Mouse (Mus musculus): ENCODE data around the gene Sertad2. TPM values are rescaled to one million over a fixed set of nuclear protein-coding genes. Genes with fewer than 3 reads are reported as not detected.

Gene Sertad2
- polyA plus RNA-seq, 1 experiment from 2014 or later = 28.0 TPM

DNA sequence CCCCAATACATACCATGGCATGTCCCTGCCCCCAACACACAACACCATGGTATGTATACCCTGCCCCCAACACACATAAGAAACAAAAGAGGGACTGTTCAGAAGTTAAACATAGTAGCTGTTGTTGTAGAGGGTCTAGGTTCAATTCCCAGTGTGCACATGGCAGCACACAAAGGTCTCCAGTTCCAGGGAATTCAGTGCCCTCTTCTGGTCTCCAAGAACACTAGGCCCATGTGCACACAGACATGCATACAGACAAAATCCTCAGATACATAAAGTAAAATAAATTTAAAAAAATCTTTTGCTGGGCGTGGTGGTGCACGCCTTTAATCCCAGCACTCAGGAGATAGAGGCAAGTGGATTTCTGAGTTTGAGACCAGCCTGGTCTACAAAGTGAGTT lies 39.7 kb downstream of the Sertad2 start:
- no peaks in the 10 kb centered on the region for H3K27me3 ChIP-seq (replicated peaks)
- ATAC-seq (ENCODE audit: low FRiP score) = no peak
- H3K27ac ChIP-seq (replicated peaks) = no peak overlapping the region
- H3K9ac ChIP-seq (replicated peaks) = no peak overlapping the region
- H3K9me3 ChIP-seq (replicated peaks) = no peaks in the 10 kb centered on the region
- no peaks in the 10 kb centered on the region for H3K4me1 ChIP-seq
- H3K4me3 ChIP-seq (replicated peaks) = no peak overlapping the region
- no peak overlapping the region for H3K4me2 ChIP-seq
- 97% methylated on average over 2 of the region's 2 CpGs for WGBS
- H3K36me3 ChIP-seq = no peaks in the 10 kb centered on the region

DNA sequence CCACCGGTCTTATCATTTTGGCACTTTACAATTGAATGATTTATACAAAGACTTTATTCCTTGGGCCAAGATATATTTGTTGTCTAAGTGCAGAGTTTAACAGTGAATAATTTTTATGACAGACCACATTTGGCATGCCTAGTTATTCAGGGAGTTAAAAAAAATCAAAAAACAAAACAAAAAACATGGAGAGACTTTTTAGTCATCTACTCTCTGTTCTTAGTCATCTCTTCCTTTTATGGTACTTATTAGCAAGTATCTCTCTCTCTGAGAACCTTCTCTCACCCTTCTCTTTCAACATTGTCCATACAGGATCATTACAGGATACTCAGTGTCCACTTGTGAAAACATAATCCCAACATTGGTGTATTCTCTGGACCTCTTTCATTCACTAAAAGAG lies 42.2 kb downstream of the Sertad2 start:
- WGBS = 94% methylated on average over 1 of the region's 1 CpGs
- H3K27me3 ChIP-seq (replicated peaks) = no peaks in the 10 kb centered on the region
- no peak for ATAC-seq (ENCODE audit: low FRiP score)
- no peak overlapping the region for H3K9ac ChIP-seq (replicated peaks)
- no peak overlapping the region for H3K27ac ChIP-seq (replicated peaks)
- H3K4me2 ChIP-seq = no peak overlapping the region
- no peaks in the 10 kb centered on the region for H3K36me3 ChIP-seq
- no peaks in the 10 kb centered on the region for H3K4me1 ChIP-seq
- no peak overlapping the region for H3K4me3 ChIP-seq (replicated peaks)
- H3K9me3 ChIP-seq (replicated peaks) = no peaks in the 10 kb centered on the region

DNA sequence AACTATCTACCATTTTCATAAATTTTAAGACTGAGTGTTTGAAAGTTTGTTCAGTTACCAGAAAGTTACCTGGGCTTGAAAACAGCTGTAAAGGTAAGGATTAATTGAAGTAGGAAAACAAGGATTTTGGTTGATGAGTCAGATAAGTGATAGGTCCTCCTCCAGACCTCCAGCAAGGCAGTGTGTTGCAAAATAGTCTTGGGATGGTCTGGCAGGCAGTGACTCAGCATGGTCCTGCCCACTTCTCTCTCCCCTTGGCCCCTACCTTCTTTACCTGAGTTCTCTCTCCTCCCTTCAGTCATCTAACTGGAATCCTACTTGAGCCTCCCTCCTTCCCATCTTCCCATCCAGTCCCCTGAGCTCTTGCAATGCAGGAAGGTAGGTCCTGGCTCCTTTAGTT lies 43.1 kb downstream of the Sertad2 start:
- Histone ChIP-seq H3K9ac (replicated peaks) (no peak overlapping the region), H3K4me2 (no peak overlapping the region), H3K27me3 (replicated peaks) (no peaks in the 10 kb centered on the region), H3K27ac (replicated peaks) (no peak overlapping the region), H3K36me3 (no peaks in the 10 kb centered on the region), H3K4me3 (replicated peaks) (no peak overlapping the region), H3K4me1 (no peaks in the 10 kb centered on the region), H3K9me3 (replicated peaks) (no peaks in the 10 kb centered on the region)
- no peak for ATAC-seq (ENCODE audit: low FRiP score)

DNA sequence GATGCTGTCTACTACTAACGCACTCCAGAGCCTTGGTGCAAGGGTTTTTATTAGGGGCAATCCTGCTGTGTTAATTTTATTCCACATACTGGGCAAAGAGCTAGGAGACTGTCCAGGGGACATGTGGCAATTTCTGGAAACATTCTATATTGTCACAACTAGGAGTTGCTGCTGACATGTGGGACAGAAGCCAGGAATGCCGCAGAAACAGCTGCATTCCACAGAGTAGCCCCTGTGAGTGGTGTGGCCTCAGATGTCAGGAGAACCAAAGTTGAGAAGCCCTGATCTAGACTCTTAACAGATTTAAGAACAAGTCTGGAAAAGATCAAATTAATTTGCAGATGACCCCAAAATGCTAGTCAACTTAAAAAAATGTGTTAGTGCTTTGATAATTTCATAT lies 46.3 kb downstream of the Sertad2 start:
- H3K36me3 ChIP-seq = no peaks in the 10 kb centered on the region
- no peak overlapping the region for H3K27ac ChIP-seq (replicated peaks)
- H3K4me3 ChIP-seq (replicated peaks) = no peak overlapping the region
- no peaks in the 10 kb centered on the region for H3K27me3 ChIP-seq (replicated peaks)
- 57% methylated on average over 2 of the region's 2 CpGs for WGBS
- H3K9me3 ChIP-seq (replicated peaks) = no peaks in the 10 kb centered on the region
- no peak overlapping the region for H3K4me2 ChIP-seq
- no peak for ATAC-seq (ENCODE audit: low FRiP score)
- H3K4me1 ChIP-seq = no peaks in the 10 kb centered on the region
- H3K9ac ChIP-seq (replicated peaks) = no peak overlapping the region

DNA sequence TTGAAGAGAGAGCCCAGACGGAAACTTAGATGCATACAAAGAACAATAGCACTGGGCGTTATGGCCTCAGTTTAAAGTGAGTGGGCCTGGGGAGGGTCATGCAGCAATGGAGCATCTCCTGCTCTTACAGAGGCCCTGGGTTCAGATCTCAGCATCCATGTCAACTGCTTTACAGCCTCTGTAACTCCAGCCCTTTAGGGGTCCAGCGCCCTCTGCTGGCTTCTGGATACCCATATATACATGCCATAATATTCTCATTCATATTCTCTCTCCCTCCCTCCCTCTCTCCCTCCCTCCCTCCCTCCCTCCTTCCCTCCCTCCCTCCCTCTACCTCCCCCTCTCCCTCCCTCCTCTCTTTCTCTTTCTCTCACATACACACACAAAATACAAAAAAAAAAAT lies 49.0 kb downstream of the Sertad2 start:
- H3K36me3 ChIP-seq = no peaks in the 10 kb centered on the region
- H3K9ac ChIP-seq (replicated peaks) = no peak overlapping the region
- no peaks in the 10 kb centered on the region for H3K4me1 ChIP-seq
- H3K4me3 ChIP-seq (replicated peaks) = no peak overlapping the region
- no peak overlapping the region for H3K27ac ChIP-seq (replicated peaks)
- ATAC-seq (ENCODE audit: low FRiP score) = no peak
- H3K4me2 ChIP-seq = no peak overlapping the region
- H3K27me3 ChIP-seq (replicated peaks) = no peaks in the 10 kb centered on the region
- H3K9me3 ChIP-seq (replicated peaks) = no peaks in the 10 kb centered on the region
- WGBS = 77% methylated on average over 3 of the region's 3 CpGs

DNA sequence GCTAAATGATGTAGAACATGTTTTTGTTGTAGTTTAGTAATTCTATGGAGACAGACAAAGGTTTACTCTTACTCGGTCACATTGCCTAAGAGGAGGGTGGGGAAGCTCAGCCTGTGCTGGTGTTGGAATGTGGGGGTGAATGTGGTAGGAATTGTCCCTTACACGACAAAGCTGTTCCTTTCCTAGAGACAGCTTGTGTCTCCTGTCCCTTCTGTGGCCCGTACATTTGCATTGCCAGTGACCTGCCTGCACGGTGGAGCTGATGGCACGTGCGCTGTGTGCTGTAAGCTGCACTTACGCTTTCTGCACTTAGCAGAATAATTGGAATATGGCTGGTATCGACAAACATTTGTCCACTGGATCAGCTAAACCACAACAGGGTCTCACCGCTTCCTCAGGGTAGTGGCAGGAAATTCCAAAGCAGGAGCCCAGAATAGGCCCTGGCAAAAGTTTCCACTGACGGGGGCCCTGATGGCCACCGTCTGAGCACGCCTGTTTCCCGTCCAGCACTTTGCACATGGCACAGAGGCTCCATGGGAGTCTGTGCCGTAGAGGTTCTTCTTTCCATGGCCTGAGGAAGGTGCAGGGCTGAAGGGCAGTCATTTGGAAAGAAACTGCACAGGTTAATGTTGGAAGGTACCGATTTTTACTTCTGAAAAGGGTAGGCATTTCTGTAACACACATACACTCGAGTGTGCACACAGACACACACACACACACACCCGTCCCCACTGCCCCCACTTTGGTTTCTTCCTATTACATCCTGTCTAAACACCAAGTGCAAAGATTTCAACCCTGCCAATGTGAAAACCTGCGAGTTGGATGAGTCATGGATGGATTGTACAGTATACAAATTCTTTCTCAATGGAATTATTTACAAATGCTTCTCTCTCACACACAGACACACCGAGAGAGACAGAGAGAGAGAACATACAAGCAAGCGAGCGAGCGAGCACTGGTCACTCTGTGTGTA lies 51.5 kb downstream of the Sertad2 start:
- H3K27me3 ChIP-seq (replicated peaks) = no peaks in the 10 kb centered on the region
- no peak overlapping the region for H3K4me3 ChIP-seq (replicated peaks)
- H3K4me2 ChIP-seq = no peak overlapping the region
- 76% methylated on average over 22 of the region's 22 CpGs for WGBS
- ATAC-seq (ENCODE audit: low FRiP score) = no peak
- no peaks in the 10 kb centered on the region for H3K4me1 ChIP-seq
- no peak overlapping the region for H3K27ac ChIP-seq (replicated peaks)
- no peaks in the 10 kb centered on the region for H3K36me3 ChIP-seq
- no peak overlapping the region for H3K9ac ChIP-seq (replicated peaks)
- no peaks in the 10 kb centered on the region for H3K9me3 ChIP-seq (replicated peaks)

DNA sequence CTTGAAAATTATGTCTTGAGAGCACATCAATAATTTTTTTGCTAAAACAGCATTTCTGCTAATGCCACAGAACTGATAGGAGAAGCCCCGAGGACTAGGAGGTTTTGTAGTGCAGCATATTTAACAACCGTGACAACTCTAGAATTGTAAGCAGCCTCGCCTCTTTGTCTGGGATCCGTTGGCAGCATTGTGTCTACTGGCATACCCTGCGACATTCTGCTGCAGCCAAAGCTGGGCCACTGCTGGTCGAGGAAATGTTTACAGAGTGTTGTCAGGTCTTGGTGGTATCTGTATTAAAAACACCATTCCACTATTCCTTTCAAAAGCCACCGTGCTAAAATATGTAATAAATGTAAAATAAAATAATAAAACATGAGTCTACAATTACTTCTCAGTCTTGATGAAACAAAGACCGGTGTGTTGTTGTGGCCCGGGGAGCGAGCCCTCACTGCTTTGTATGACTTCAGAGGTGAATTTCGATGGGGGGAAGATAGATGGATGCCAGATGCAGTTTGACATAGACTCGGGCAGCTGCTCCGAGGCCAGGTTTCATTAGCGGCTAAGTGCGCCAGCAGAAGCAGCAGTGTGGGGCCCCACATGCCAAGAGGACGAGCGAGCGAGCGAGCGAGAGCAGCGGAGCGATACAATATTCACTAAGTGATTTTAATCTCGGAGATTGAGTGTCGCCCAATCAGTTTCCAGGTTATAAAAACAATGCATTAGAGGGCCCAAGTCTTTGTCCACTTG lies 60.2 kb downstream of the Sertad2 start:
- H3K4me1 ChIP-seq = peaks cover 11% of the 10 kb centered on the region
- peak; percentile 87 for ATAC-seq (ENCODE audit: low FRiP score)
- peak overlapping the region; percentile 44 for H3K4me2 ChIP-seq
- H3K36me3 ChIP-seq = no peaks in the 10 kb centered on the region
- 0 out of 2 replicates have a peak overlapping the region, but pooled peaks have one; percentile 9 for H3K4me3 ChIP-seq (replicated peaks)
- 18% methylated on average over 24 of the region's 24 CpGs for WGBS
- H3K27me3 ChIP-seq (replicated peaks) = no peaks in the 10 kb centered on the region
- H3K9ac ChIP-seq (replicated peaks) = 0 out of 2 replicates have a peak overlapping the region, but pooled peaks have one; percentile 3
- H3K27ac ChIP-seq (replicated peaks) = peak overlapping the region; percentile 76
- no peaks in the 10 kb centered on the region for H3K9me3 ChIP-seq (replicated peaks)

DNA sequence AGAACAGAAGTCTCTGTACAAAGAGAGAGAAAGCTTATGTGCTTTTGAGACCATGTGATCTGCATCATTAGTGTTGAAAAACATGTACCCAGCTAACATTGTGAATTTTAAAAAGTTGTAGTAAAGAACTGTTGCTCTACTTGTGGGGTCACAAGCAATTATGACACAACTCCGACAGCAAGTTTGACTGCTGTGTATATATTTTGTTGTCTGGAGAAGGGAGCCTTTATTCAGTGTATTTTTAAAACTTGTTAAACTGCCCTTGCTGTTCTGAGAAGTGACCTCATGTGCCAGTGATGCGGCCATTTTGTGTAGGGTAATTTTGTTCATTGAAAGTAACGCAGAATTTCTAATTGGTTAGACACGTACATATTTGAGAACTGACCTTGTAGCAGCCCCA lies 61.1 kb downstream of the Sertad2 start:
- Histone ChIP-seq H3K27ac (replicated peaks) (no peak overlapping the region), H3K9me3 (replicated peaks) (no peaks in the 10 kb centered on the region), H3K4me3 (replicated peaks) (no peak overlapping the region), H3K4me2 (no peak overlapping the region), H3K36me3 (no peaks in the 10 kb centered on the region), H3K27me3 (replicated peaks) (no peaks in the 10 kb centered on the region), H3K9ac (replicated peaks) (no peak overlapping the region), H3K4me1 (peaks cover 11% of the 10 kb centered on the region)
- WGBS = 81% methylated on average over 4 of the region's 4 CpGs
- ATAC-seq (ENCODE audit: low FRiP score) = no peak

DNA sequence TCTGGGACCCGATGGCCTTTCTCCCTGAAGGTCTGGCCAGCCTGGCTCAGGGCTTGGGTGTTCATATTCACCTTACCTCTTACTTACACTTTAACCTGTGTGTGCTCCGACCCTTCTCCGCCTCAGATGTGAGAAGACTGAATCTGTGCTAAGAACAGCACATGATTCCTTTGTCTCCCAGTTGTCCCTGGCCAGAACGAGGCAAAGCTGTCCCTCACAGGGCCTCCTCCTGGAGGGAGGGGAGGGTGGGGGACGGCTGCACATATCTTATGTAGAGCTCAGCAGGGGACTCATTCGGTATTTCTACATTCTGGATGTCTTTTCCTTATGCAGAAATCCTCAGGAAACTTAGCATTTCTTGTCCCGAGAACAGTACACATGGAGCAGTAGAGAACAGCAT lies 62.6 kb downstream of the Sertad2 start:
- no peaks in the 10 kb centered on the region for H3K9me3 ChIP-seq (replicated peaks)
- 49% methylated on average over 7 of the region's 7 CpGs for WGBS
- H3K27ac ChIP-seq (replicated peaks) = no peak overlapping the region
- ATAC-seq (ENCODE audit: low FRiP score) = no peak
- H3K4me2 ChIP-seq = no peak overlapping the region
- no peaks in the 10 kb centered on the region for H3K36me3 ChIP-seq
- no peak overlapping the region for H3K9ac ChIP-seq (replicated peaks)
- no peak overlapping the region for H3K4me3 ChIP-seq (replicated peaks)
- H3K27me3 ChIP-seq (replicated peaks) = no peaks in the 10 kb centered on the region
- peaks cover 11% of the 10 kb centered on the region for H3K4me1 ChIP-seq

DNA sequence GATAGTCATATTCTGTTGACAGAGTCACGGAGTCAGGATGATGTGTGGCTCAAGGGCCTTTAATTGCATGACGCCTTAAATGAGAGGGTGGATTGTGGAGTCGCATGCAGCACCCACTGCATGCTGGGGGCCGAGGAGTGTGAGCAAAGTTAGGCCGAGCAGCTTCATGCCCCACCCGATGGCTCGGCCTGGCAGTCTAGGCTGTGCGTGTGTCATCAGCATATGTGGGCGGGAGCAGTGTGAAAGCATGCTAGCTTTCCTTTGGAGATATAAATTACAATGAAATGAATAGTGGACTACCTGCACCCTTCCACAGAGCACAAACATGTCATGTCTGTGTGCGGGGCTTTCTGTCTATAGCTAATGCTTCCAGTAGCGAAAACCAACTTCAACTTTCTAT lies 65.4 kb downstream of the Sertad2 start:
- H3K27me3 ChIP-seq (replicated peaks) = no peaks in the 10 kb centered on the region
- no peak overlapping the region for H3K4me2 ChIP-seq
- no peaks in the 10 kb centered on the region for H3K36me3 ChIP-seq
- no peak overlapping the region for H3K27ac ChIP-seq (replicated peaks)
- H3K4me1 ChIP-seq = peaks cover 9% of the 10 kb centered on the region
- WGBS = 85% methylated on average over 11 of the region's 11 CpGs
- no peaks in the 10 kb centered on the region for H3K9me3 ChIP-seq (replicated peaks)
- ATAC-seq (ENCODE audit: low FRiP score) = no peak
- no peak overlapping the region for H3K4me3 ChIP-seq (replicated peaks)
- no peak overlapping the region for H3K9ac ChIP-seq (replicated peaks)

DNA sequence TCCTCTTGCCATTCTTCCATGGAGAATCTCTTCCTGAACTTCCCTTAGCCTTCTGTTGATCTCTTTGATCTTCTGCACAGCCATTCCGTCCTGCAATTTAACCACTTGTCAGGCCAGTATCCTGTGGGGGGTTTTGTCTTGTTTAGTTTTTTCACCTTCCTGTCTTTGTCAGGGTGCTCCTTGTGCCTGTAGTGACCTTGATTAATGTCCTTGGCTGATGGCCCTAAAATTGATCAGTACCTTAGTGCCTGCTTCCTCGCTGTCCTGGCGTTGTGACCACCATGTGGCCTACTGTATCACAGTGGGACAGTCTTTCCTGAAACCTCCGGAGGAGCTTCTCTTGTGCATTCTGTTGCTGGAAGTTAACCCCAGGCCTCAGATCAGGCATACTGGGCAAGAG lies 70.2 kb downstream of the Sertad2 start:
- ATAC-seq (ENCODE audit: low FRiP score) = no peak
- H3K9me3 ChIP-seq (replicated peaks) = no peaks in the 10 kb centered on the region
- no peak overlapping the region for H3K4me2 ChIP-seq
- 50% methylated on average over 4 of the region's 4 CpGs for WGBS
- H3K36me3 ChIP-seq = no peaks in the 10 kb centered on the region
- H3K27me3 ChIP-seq (replicated peaks) = no peaks in the 10 kb centered on the region
- no peak overlapping the region for H3K4me3 ChIP-seq (replicated peaks)
- no peak overlapping the region for H3K9ac ChIP-seq (replicated peaks)
- no peak overlapping the region for H3K27ac ChIP-seq (replicated peaks)
- H3K4me1 ChIP-seq = no peaks in the 10 kb centered on the region

DNA sequence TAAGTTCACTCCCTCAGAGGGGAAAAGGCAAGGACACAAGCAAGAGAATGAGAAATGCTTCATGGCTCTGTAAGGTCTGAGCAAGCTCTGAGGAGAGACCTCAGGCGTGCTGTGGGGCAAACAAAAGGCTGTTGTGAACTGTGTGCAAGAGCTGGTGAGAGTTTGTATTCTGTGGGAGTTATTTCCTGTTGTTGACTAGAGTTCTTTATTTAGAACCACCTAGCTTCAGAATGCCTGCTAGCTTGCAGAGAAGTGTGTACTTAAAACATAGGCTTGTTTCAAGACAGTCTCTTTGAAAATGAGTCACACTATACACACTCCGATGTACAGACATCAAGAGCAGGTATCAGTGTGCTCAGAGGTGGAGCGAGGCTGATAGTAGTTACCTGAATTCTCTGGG lies 73.0 kb downstream of the Sertad2 start:
- no peaks in the 10 kb centered on the region for H3K9me3 ChIP-seq (replicated peaks)
- no peak overlapping the region for H3K9ac ChIP-seq (replicated peaks)
- H3K4me2 ChIP-seq = no peak overlapping the region
- WGBS = 68% methylated on average over 3 of the region's 3 CpGs
- H3K36me3 ChIP-seq = no peaks in the 10 kb centered on the region
- no peak overlapping the region for H3K27ac ChIP-seq (replicated peaks)
- no peak for ATAC-seq (ENCODE audit: low FRiP score)
- H3K27me3 ChIP-seq (replicated peaks) = no peaks in the 10 kb centered on the region
- no peaks in the 10 kb centered on the region for H3K4me1 ChIP-seq
- H3K4me3 ChIP-seq (replicated peaks) = no peak overlapping the region

Measured in neural tube, embryonic 15.5 days (tissue).